Mouse (Mus musculus) brain, adult 2 months (tissue): ENCODE results near the gene Csl.

Experiments
- DNase-seq: peaks from one replicate; pipeline ENCODE4 v3.0.0; 2011; ENCODE audit warnings: low read depth, low spot score

Gene Csl

GRCm38 (mm10) chr10:99759558-99759957 is at the start of gene Csl:
Gene Csl, minus strand, starts transcription at chr10:99759658.
- DNase-seq, result no peak

- no peak for DNase-seq
These were observed 30.0 kb upstream of the Csl start for GRCm38 (mm10) chr10:99789418-99789817.

GRCm38 (mm10) chr10:99774228-99775120 is 15.0 kb upstream of the Csl start:
- peak; percentile 11 for DNase-seq

GRCm38 (mm10) chr10:99750146-99750545 is 9.3 kb downstream of the Csl start:
- DNase-seq, result no peak

- DNase-seq, result no peak
These were observed 10.7 kb downstream of the Csl start for GRCm38 (mm10) chr10:99748668-99749260.

- DNase-seq, result no peak
These were observed 11.4 kb downstream of the Csl start for GRCm38 (mm10) chr10:99748009-99748408.

- no peak for DNase-seq
These were observed 17.7 kb downstream of the Csl start for GRCm38 (mm10) chr10:99741609-99742280.

- DNase-seq, result peak; percentile 5
These were observed 46.3 kb downstream of the Csl start for GRCm38 (mm10) chr10:99713129-99713528.

- peak; percentile 2 for DNase-seq
These were observed 47.9 kb downstream of the Csl start for GRCm38 (mm10) chr10:99711567-99711966.
